Mouse (Mus musculus): ENCODE data around the gene Rab9b.
A peak's percentile ranks its signal among the peaks of the same experiment; 100 is the strongest.

Rab9b gene

GRCm38 (mm10) chrX:136868061-136869040 lies at the start of gene Rab9b:
Gene Rab9b (minus strand): TSS chrX:136868755.
- peak; percentile 73 for DNase-seq

DNA sequence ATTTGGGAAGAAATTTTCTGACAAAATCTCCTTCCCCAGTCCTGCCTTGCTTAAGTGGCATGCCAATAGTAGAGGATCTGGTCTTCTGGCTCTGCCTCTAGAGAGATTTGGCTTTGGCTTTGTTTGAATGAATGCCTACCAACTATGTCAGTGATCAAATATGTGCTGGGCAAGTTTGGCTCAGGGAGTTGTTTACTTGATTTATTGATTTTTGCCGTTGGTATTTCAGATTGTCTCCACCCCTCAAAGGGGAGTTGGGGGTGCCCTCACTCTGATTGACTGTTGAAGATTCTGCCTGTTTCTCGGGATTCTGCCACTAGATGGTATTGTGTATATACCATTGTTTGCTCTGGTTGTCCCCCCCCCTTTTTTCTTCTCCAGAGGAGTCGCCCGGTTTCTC lies 35.8 kb upstream of the Rab9b start:
- DNase-seq: no peak

GRCm38 (mm10) chrX:136895757-136896156 lies 27.2 kb upstream of the Rab9b start:
- no peak for DNase-seq

DNA sequence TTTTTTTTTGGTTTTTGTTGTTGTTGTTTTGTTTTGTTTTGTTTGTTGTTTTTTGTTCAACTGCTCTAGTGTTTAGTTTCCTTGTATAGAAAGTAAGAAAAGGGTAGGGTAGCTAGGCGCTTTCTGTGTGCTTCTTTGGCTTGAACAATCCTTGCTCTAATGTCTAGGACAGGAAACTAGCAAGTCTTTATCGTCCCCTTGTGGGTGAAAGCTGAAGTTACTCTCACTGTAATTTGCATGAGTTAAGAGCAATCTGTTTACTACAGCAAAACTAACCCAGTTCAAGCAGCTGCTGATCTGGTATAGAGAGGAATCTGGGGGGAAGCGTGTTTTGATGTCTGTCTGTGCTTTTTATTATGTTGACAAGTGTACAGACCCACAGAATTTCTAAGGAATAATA lies 18.3 kb downstream of the Rab9b start:
- DNase-seq: no peak

DNA sequence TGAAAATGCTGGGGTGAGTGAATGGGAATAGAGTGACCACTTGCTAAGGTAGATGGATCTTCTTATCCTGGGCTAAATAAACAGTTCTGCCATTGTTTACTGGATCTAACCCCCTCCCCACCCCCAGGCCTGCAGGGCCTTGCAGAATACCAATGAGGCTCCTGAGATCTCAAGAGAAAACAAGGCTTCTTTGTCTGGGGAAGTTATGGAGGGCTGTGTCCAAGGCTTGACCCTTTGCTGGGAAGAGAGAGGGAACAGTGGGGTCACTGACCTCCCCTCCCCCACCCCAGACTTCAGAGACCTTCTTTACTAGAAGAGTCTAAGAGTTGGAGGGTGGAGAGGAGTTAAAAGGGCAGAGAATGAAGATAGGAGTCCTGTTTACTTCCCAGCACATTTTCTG lies 39.9 kb downstream of the Rab9b start:
- DNase-seq: no peak

DNA sequence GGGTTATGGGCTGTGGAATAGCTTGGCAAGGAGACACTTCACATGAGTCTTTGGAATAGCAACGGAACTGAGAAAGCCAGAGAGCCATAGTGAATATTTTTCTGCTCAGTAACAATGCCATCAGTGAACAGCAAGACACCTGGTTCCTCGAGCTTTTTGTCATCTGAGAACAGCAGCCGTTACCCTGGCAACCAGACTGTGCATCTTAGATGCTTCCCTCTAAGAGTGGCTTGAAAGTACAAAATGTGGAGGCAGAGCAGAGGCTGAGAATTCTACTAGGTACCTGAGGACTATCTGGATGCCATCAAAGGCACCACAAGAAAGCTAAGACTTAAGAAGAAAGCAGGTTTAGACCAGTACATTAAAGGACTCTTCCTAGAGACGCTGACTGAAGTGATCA lies 43.5 kb downstream of the Rab9b start:
- no peak for DNase-seq

GRCm38 (mm10) chrX:136822371-136822770 lies 46.2 kb downstream of the Rab9b start, which contains the start of gene Plp1:
Gene Plp1 (plus strand): TSS chrX:136822671.
- no peak for DNase-seq

DNA sequence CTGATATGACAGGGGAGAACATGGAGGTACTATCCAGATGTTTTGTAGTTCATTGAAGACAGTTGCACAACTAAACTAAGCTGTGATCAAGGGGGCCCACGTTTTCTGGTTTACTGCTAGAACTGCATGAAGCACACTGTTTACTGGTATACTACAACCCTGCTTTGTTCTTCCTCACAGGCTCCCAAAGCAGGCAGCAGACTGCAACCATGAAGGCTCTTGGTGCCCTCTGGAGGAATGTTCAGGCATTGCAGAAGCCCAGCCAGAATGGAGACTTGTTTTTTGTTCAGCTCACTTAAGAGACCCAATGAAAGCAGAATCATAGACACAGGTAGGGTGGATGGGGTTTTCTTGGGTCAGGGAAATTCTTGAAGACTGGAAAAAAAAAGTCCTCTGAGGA lies 48.3 kb downstream of the Rab9b start:
- peak; percentile 45 for DNase-seq

DNA sequence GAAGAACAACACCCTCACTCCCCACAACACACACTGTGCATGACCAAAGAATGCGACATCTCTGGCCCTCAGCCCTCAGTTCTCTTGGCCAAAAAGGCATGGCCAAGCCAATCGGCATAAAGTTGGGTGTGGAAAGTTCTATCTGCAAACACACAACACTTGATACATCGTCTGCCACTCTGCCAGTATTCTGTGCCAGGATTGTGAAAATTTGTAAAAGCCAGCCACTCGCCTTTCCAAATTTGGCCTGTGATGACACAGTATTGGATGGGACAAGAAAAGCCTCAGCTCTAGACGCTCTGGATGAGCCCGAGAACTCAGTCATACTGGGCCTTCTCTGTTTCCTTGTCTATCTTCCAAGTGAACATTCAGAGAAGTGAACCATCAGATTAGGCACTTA lies 48.8 kb downstream of the Rab9b start:
- no peak for DNase-seq
